Mouse (Mus musculus) splenic B cell, adult 2 months (primary cell): ENCODE measurements around the gene Plcb3.

Experiments used
- DNase-seq: peaks from one replicate; pipeline ENCODE4 v3.0.0-alpha.2; 2011; ENCODE audit warnings: low read depth, low spot score
- H3K27me3 ChIP-seq: 2 replicates; pipeline ENCODE4 v1.6.1; 2012; ENCODE audit warnings: mild to moderate bottlenecking, low read length, moderate library complexity, mixed read lengths; ENCODE audit not compliant: control insufficient read depth, poor library complexity, insufficient read depth, severe bottlenecking
- H3K36me3 ChIP-seq: 2 replicates; pipeline ENCODE4 v1.6.1; 2012; ENCODE audit warnings: mild to moderate bottlenecking, low read length, moderate library complexity, mixed read lengths; ENCODE audit not compliant: control insufficient read depth, poor library complexity, insufficient read depth, severe bottlenecking

Plcb3 gene

DNA sequence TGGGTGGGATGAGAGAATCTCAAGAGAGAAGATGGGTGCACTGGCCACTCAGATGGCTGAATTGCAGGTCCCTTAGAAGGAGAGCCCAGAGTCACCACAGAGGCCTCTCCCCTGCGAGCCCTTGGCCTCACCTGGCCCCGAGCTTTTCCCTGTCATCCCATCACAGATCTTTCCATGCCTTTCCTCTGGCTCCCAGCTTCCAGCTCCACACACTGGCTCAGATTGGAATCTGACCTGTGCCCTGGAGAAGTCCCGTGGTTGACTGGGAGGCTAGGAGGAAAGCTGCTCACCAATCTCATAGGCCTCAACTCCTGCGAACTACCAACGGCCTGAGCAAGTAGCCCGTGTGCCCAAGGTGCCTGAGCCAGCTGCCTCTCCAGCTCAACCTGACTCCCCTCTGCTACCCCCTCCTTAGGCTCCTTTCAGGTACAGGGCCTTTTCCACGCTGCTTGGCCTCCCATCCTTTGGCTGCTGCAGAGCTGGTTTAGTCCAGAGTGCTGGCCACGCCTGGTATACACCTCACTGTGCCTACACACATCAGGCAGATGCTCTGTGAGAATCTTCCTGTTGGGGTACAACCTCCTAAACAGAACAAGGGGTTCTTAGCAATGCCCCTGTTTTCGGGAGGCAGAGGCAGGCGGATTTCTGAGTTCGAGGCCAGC, 70.6 kb downstream of the Plcb3 start:
- Histone ChIP-seq H3K27me3 (no peaks in the 10 kb centered on the region), H3K36me3 (peaks cover 9% of the 10 kb centered on the region)
- DNase-seq = no peak

DNA sequence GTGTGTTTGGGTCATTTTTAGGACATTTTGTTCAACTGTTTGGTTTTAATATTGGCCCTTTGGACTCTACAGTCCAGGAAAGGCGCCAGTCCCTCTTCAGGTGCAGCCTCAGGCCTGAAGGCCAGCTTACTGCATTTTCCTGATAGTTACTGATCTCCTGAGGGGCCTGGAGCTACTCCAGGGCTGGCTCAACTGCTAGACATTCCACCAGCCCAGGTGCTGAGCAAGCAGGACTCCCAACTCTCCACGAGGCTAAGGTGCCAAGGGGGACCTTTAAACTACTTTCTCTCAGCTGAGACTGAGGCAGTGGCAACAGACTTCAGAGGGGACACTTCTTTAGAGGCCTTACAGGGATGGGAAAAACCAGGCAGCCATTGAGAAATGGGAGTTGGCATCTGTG, 71.4 kb downstream of the Plcb3 start:
- H3K27me3 ChIP-seq = no peaks in the 10 kb centered on the region

GRCm38 (mm10) chr19:6903031-6903430, 73.2 kb downstream of the Plcb3 start:
- H3K36me3 ChIP-seq = peaks cover 9% of the 10 kb centered on the region
- no peak for DNase-seq
- H3K27me3 ChIP-seq = no peaks in the 10 kb centered on the region

More for the DNA sequence above, 71.4 kb downstream of the Plcb3 start:
- DNase-seq = no peak
- peaks cover 9% of the 10 kb centered on the region for H3K36me3 ChIP-seq
